Mouse (Mus musculus) forebrain, postnatal 0 days (tissue): ENCODE results near the gene Pagr1b. TPM values are rescaled to one million over a fixed set of nuclear protein-coding genes. Genes with fewer than 3 reads are reported as not detected.

Experiments used
- ATAC-seq: fragments of 200-750 bp; cut with Nextera tagmentation; 2 replicates; pipeline ENCODE4 v1.8.0; 2017; ENCODE audit warnings: mild to moderate bottlenecking, moderate library complexity
- DNase-seq: peaks from one replicate; pipeline ENCODE4 v3.0.0-alpha.2; 2015
- H3K27ac ChIP-seq: fragments of 300-500 bp; sonication (generic); 2 replicates; pipeline ENCODE4 v1.5.1; 2014; ENCODE audit warnings: low read depth, mild to moderate bottlenecking, antibody characterized with exemption, low read length, moderate library complexity, mixed read lengths
- H3K27me3 ChIP-seq: fragments of 300-500 bp; sonication (generic); 2 replicates; pipeline ENCODE4 v1.6.1; 2014; ENCODE audit warnings: mild to moderate bottlenecking, low read length, mixed read lengths; ENCODE audit not compliant: insufficient read depth
- H3K36me3 ChIP-seq: fragments of 300-500 bp; sonication (generic); 2 replicates; pipeline ENCODE4 v1.6.1; 2014; ENCODE audit warnings: mild to moderate bottlenecking, moderate library complexity; ENCODE audit not compliant: insufficient read depth
- H3K4me1 ChIP-seq: fragments of 300-500 bp; sonication (generic); 2 replicates; pipeline ENCODE4 v1.6.1; 2014; ENCODE audit warnings: antibody characterized with exemption; ENCODE audit not compliant: insufficient read depth
- H3K4me2 ChIP-seq: fragments of 300-500 bp; sonication (generic); 2 replicates; pipeline ENCODE4 v1.6.1; 2014; ENCODE audit warnings: low read depth, mild to moderate bottlenecking, moderate library complexity
- H3K4me3 ChIP-seq: fragments of 300-500 bp; sonication (generic); 2 replicates; pipeline ENCODE4 v1.5.1; 2014; ENCODE audit warnings: low read depth, low read length, mixed read lengths
- H3K9ac ChIP-seq: fragments of 300-500 bp; sonication (generic); 2 replicates; pipeline ENCODE4 v1.6.1; 2014; ENCODE audit warnings: mild to moderate bottlenecking
- H3K9me3 ChIP-seq: fragments of 300-500 bp; sonication (generic); 2 replicates; pipeline ENCODE4 v1.6.1; 2016; ENCODE audit warnings: low read length
- CTCF ChIP-seq: sonication (generic); IDR thresholded peaks from 2 replicates; pipeline ENCODE4 v1.5.1; 2016; ENCODE audit warnings: antibody characterized with exemption, control low read depth, low read depth
- WGBS: fragments of 180-500 bp; shearing (Covaris S2); extraction: QIAGEN DNeasy Blood & Tissue Kit; methylation state at CpG from one replicate; pipeline ENCODE4 v1.1.7; 2014; 5-methylcytosine and 5-hydroxymethylcytosine counted together
- polyA plus RNA-seq: library from polyadenylated mRNA; unstranded; fragments of >200 nt; fragmentation: Nextera tagmentation; extraction: Ambion mirVana; gene quantifications from 2 replicates; pipeline ENCODE4 v1.2.1, GENCODE M21; 2015
- total RNA-seq: library from RNA; depleted of rRNA; stranded (reverse); fragments of >200 nt; gene quantifications from 2 replicates; pipeline ENCODE4 v1.2.3, GENCODE M21; 2014

The Pagr1b gene
- total and polyA plus RNA-seq, 2 experiments from 2014 or later: 1.0 to 3.8 TPM

DNA sequence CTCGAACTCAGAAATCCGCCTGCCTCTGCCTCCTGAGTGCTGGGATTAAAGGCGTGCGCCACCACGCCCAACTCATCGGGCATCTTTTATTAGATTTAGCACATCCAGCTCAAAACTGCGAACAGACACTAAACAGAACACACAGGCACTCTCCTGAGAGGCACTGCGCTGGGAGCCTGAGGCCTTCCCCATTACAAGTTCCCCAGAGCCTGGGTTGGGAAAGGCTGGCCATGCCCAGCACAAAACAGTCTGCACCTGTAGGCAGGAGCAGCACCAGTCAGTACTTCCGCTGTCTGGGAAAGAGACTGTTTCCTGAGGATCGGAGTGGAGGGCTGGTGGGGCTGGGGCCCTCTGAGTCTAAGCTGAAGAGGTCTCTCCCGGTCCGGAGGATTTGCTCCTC is 1.3 kb downstream of the Pagr1b start:
- H3K27me3 ChIP-seq: no peaks in the 10 kb centered on the region
- H3K36me3 ChIP-seq: peaks cover 21% of the 10 kb centered on the region; the same call in 1 of the 2 replicates
- DNase-seq: no peak
- no peak overlapping the region for H3K4me2 ChIP-seq
- ATAC-seq: no peak
- H3K4me3 ChIP-seq: no peak overlapping the region
- H3K9ac ChIP-seq: no peak overlapping the region
- no peak for TF ChIP-seq CTCF
- H3K4me1 ChIP-seq: peaks cover 28% of the 10 kb centered on the region
- no peak overlapping the region for H3K27ac ChIP-seq
- 96% methylated on average over 12 of the region's 12 CpGs for WGBS
- H3K9me3 ChIP-seq: no peaks in the 10 kb centered on the region

DNA sequence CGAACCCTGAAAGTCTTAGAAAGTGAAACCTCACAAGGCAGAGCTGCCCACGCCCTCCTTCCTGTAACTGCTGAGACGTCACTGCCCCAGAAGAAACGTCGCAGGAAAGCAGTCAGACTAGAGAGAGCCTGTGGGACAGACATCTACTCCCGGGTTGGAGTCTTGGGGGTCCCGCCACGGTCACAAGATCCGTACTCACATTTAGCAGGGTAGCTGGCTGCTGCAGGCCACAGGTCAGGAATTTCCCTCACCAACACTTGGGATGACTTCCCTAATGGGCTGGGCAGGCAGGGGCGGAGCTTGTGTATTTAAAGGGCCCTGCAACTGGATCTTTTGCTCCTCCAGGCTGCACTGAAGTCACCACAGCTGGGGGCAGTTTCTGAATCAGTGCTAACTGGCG is 2.0 kb downstream of the Pagr1b start, which contains the start of gene Mvp:
Gene Mvp (minus strand): TSS at position 302 of the 400 bp plus-strand sequence.
- no peak for ATAC-seq
- peaks cover 21% of the 10 kb centered on the region for H3K4me1 ChIP-seq
- H3K36me3 ChIP-seq: peaks cover 21% of the 10 kb centered on the region; the same call in 1 of the 2 replicates
- H3K9ac ChIP-seq: peak within 1 kb of the TSS; percentile 25; the same call in 1 of the 2 replicates
- H3K4me2 ChIP-seq: no peak within 1 kb of the TSS
- no peak within 1 kb of the TSS for H3K4me3 ChIP-seq
- DNase-seq: no peak
- H3K27me3 ChIP-seq: no peaks in the 10 kb centered on the region
- WGBS: 81% methylated on average over 11 of the region's 11 CpGs
- H3K9me3 ChIP-seq: no peaks in the 10 kb centered on the region
- no peak within 1 kb of the TSS for H3K27ac ChIP-seq
- TF ChIP-seq CTCF: no peak

DNA sequence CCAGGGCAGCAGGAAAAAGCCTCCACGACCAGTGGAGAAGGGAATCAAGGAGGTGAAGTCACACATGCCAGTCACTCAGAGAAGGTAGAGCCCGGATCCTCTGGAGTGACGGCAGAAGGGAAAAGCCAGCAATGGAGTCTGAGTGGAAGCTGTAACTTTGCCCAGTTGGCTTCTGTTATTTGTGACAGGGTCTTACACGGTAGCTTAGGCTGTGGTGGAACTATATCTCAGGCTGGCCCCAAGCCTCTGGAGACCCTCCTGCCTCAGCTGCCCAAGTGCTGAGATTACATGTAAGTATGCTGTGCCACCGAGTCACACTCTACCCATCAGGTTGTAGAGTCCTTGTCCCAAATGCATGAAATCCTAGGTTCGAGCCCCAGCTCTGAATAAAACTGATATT is 2.9 kb downstream of the Pagr1b start:
- no peak for DNase-seq
- Histone ChIP-seq H3K36me3 (peaks cover 21% of the 10 kb centered on the region; the same call in 1 of the 2 replicates), H3K9ac (no peak overlapping the region), H3K27me3 (no peaks in the 10 kb centered on the region), H3K9me3 (no peaks in the 10 kb centered on the region), H3K4me2 (no peak overlapping the region), H3K4me3 (no peak overlapping the region), H3K27ac (no peak overlapping the region), H3K4me1 (peaks cover 17% of the 10 kb centered on the region)
- no peak for ATAC-seq
- TF ChIP-seq CTCF: no peak
- WGBS: 93% methylated on average over 6 of the region's 6 CpGs

DNA sequence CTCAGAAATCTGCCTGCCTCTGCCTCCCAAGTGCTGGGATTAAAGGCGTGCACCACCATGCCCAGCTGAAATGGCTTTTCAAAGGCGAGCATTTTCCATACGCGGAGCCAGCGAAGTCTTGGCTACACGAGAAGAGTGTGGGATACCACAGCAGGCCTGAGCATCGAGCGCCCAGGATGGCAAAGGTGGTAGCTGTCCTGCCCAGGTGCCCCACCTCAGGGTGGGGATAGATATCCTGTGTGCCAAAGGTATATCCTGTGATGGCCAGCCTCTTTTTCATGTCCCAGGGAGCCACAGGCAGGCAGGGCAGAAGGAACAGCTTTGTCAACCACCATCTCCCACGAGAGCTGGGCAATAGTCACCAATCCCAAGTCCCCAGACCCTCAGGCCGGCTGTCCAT is 3.4 kb downstream of the Pagr1b start:
- whole genome bisulfite sequencing: 97% methylated on average over 10 of the region's 10 CpGs
- peaks cover 12% of the 10 kb centered on the region for H3K4me1 ChIP-seq
- H3K27ac ChIP-seq: no peak overlapping the region
- TF ChIP-seq CTCF: no peak
- H3K9me3 ChIP-seq: no peaks in the 10 kb centered on the region
- no peaks in the 10 kb centered on the region for H3K27me3 ChIP-seq
- H3K4me3 ChIP-seq: no peak overlapping the region
- H3K9ac ChIP-seq: no peak overlapping the region
- DNase-seq (no peak), ATAC-seq (no peak)
- H3K4me2 ChIP-seq: no peak overlapping the region
- peaks cover 21% of the 10 kb centered on the region; the same call in 1 of the 2 replicates for H3K36me3 ChIP-seq

DNA sequence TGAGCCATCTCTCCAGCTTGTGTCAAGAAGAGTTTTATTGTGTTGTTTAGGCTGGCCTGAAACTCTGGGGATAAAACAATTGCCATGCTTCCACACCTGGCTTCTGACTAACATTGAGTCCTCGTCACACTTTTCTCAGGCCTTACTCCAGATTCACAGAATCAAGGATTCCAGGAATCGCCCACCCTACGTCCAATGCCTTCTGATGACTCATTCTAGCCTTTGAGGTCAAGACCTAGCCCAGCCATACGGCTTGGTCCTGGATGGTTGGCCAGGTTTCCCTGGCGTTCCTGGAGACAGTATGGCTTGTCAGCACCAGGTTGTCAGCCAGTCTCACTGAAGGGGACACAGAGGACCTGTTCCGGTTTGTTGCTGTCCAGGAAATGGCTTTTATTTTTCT is 3.9 kb downstream of the Pagr1b start:
- Histone ChIP-seq H3K4me2 (no peak overlapping the region), H3K9me3 (no peaks in the 10 kb centered on the region), H3K4me3 (no peak overlapping the region), H3K27ac (no peak overlapping the region), H3K4me1 (peaks cover 10% of the 10 kb centered on the region), H3K36me3 (peaks cover 21% of the 10 kb centered on the region; the same call in 1 of the 2 replicates), H3K27me3 (no peaks in the 10 kb centered on the region), H3K9ac (no peak overlapping the region)
- no peak for TF ChIP-seq CTCF
- ATAC-seq (no peak), DNase-seq (no peak)
- WGBS: 89% methylated on average over 6 of the region's 6 CpGs

DNA sequence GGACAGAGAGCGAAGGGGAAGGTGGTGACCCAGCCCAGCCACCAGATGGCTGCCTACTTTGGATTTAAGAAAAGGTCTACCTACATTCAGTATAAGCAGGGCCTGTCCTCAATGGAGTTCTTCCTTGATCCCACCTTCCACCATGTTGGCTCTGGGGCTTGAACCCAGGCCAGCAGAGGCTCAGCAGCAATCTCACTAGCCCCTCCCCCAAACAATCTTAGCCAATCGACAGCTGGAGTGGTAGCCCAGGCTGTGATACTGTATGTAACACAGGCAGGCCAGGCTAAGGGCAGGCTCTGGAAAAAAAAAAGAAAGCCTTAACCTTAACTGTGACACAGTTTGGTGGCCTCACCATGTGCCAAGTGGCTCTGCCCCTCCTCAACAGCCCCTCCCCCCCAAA is 4.6 kb downstream of the Pagr1b start:
- no peak for DNase-seq
- TF ChIP-seq CTCF: no peak

DNA sequence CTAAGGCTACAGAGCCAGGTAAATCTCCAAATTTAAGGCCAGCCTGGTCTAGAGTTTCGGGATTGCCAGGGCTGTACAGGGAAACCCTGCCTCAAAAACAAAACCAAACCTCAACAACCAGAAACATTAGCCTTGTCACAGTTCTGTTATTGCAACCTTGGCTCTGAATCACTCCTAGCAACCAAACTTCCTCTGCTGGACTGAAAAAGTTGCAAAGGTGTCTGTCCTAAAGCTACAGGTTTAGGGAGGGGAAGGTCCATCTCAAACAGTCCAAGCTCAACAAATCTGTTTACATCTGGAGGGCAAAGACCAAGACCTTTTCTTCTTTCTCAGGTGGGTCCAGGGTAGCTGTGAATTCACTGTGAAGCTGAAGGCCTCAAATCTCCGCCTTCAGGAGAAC is 5.2 kb downstream of the Pagr1b start:
- WGBS: 94% methylated on average over 2 of the region's 2 CpGs

More for the DNA sequence above, 4.6 kb downstream of the Pagr1b start:
- no peak for ATAC-seq
- H3K9me3 ChIP-seq: no peaks in the 10 kb centered on the region
- H3K27ac ChIP-seq: no peak overlapping the region
- H3K36me3 ChIP-seq: peaks cover 21% of the 10 kb centered on the region; the same call in 1 of the 2 replicates
- H3K27me3 ChIP-seq: no peaks in the 10 kb centered on the region
- H3K4me1 ChIP-seq: peaks cover 10% of the 10 kb centered on the region
- WGBS: 69% methylated on average over 2 of the region's 2 CpGs
- H3K4me2 ChIP-seq: no peak overlapping the region
- no peak overlapping the region for H3K9ac ChIP-seq
- no peak overlapping the region for H3K4me3 ChIP-seq

More for the DNA sequence above, 5.2 kb downstream of the Pagr1b start:
- DNase-seq (no peak), ATAC-seq (no peak)
- H3K9me3 ChIP-seq: no peaks in the 10 kb centered on the region
- no peak overlapping the region for H3K4me2 ChIP-seq
- H3K4me3 ChIP-seq: no peak overlapping the region
- H3K4me1 ChIP-seq: peaks cover 9% of the 10 kb centered on the region
- no peak overlapping the region for H3K27ac ChIP-seq
- no peak for TF ChIP-seq CTCF
- H3K9ac ChIP-seq: no peak overlapping the region
- H3K27me3 ChIP-seq: no peaks in the 10 kb centered on the region
- peaks cover 21% of the 10 kb centered on the region; the same call in 1 of the 2 replicates for H3K36me3 ChIP-seq
